Mouse (Mus musculus): Measurements from ENCODE around the gene Tead3. TPM values are rescaled to one million over a fixed set of nuclear protein-coding genes. Genes with fewer than 3 reads are reported as not detected.

The Tead3 gene
- total RNA-seq, 2 experiments from 2014 or later: 10.0 to 10.1 TPM

DNA sequence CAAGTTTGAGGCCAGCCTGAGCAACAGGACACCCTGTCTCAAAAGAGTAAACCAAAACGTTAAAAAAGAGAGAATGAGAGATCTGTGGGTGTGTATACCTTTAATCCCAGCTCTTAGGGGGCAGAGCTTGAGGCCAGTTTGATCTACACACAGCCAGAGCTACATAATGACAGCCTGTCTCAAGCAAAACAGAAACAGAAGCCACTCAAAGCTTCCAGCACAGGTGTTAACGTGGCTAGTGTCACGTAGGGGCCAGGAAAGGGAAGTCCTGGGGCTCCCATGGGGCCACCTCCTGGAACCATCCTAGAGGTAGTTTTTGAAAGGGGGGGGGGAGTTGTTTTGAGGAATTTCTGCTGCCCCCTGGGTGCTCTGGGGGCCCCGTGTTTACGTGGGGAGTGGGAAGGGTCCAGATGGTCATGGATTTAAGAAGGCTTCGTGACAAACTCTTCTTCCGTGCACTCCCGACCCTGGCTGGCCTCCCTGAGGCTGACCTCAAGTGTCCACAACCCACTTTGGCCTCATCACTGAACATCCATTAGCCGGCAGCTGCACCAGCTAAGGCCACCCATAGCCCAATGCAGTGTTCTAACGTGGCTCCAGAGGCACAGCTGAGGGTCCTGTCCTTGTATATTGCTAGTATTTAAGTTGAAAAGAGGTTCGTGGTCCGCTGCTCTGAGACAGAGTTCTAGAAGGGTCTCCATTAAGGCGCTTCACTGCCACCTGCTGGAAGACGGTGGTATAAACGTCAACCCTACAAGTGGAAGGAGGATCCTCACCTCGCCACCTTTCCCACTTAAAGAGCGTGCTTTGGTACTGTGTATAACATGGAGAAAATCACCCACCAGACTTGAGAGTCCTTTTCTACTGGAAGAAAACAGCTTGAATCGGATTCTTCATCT, 42.1 kb downstream of the Tead3 start:
- peak; percentile 90 for DNase-seq

GRCm38 (mm10) chr17:28305172-28305571, 45.4 kb downstream of the Tead3 start:
- DNase-seq: no peak

GRCm38 (mm10) chr17:28300850-28301249, 49.8 kb downstream of the Tead3 start:
- DNase-seq: no peak

- no peak for DNase-seq
Measured at GRCm38 (mm10) chr17:28300323-28300722, 50.3 kb downstream of the Tead3 start.

DNA sequence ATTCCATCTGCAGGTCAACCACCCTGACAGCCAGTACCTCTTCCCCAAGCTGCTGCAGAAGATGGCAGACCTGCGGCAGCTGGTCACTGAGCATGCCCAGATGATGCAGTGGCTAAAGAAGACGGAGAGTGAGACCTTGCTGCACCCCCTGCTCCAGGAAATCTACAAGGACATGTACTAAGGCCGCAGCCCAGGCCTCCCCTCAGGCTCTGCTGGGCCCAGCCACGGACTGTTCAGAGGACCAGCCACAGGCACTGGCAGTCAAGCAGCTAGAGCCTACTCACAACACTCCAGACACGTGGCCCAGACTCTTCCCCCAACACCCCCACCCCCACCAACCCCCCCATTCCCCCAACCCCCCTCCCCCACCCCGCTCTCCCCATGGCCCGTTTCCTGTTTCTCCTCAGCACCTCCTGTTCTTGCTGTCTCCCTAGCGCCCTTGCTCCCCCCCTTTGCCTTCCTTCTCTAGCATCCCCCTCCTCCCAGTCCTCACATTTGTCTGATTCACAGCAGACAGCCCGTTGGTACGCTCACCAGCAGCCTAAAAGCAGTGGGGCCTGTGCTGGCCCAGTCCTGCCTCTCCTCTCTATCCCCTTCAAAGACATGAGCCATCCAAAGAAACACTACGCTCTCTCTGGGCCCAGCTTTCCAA, 50.8 kb downstream of the Tead3 start:
- peak in 1 of 2 experiments; percentile 37 for DNase-seq

- DNase-seq: no peak
Measured at GRCm38 (mm10) chr17:28298888-28299287, 51.7 kb downstream of the Tead3 start.

- DNase-seq: no peak
Measured at GRCm38 (mm10) chr17:28294449-28295333, 55.9 kb downstream of the Tead3 start.

- DNase-seq: no peak
Measured at GRCm38 (mm10) chr17:28293716-28294115, 56.9 kb downstream of the Tead3 start.

- no peak for DNase-seq
Measured at GRCm38 (mm10) chr17:28291346-28291745, 59.3 kb downstream of the Tead3 start.

GRCm38 (mm10) chr17:28290671-28291070, 59.9 kb downstream of the Tead3 start:
- DNase-seq: no peak

GRCm38 (mm10) chr17:28290262-28290661, 60.4 kb downstream of the Tead3 start:
- peak; percentile 92 to 93 for DNase-seq

DNA sequence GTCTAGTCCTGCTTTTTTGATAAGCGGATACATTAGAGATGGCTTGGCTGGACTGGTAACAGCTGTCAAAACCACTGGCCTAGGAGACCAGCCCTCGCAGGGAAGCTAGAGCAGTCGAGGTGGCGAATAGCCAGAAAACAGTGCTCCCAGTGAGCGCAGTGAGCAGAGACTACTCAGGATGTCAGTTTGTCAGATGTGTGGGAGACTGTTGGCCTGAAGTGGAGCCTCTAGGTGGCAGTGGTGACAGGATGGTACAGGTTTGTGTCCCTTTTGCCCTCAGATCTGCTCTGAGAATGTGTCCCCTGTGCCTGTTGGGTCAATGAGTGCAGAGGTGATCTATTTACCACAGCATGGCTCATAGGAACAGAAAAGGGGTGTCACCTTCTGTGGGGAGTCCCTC, 62.6 kb downstream of the Tead3 start:
- no peak for DNase-seq

- no peak for DNase-seq
Measured at GRCm38 (mm10) chr17:28287578-28287977, 63.0 kb downstream of the Tead3 start.

DNA sequence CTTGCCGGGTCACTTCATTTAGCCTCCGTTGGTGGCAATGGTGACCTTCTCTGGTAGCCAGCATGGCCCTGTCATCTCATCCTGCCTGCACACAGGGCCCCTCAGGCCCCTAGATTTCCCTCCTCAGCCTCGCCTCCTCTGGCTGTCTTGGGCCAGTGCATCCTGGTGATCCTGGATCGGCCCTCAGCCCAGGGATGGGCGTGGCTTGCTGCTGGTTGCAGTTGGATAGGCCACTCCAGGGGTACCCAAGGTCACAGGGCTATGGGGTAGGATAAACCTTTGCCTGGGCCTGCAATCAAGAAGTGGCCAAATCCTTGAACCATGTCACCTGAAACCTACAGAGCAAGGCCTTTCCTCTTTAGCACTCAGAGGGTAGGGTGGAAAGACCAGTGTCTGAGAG, 63.7 kb downstream of the Tead3 start:
- DNase-seq: no peak

- DNase-seq: no peak
Measured at GRCm38 (mm10) chr17:28286133-28286532, 64.5 kb downstream of the Tead3 start.

DNA sequence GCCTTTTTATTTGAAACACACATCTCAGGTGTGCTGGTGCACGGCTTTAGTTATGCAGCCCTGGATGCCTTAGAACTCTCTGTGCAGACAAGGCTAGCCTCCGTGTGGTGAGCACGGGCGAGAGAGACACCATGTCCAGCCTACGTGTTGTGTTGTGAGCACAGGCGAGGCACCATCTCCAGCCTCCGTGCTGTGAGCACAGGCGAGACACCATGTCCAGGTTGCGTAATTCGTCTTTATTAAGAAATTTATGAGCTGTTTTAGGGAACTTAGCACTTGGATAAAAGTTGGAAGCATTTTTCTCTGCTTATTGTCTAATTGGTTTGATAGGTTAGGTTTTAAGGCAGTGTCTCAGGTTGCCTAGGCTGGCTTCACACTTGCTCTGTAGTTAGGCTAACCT, 67.4 kb downstream of the Tead3 start:
- no peak for DNase-seq

- no peak for DNase-seq
Measured at GRCm38 (mm10) chr17:28281866-28282441, 68.7 kb downstream of the Tead3 start.

Other genes with a start within 250 kb of the Tead3 start
- gene Scube3, start 208.7 kb downstream of the Tead3 start, total RNA-seq (2021): 10 to 100 TPM; 14.5 to 16.0 TPM
- 10 to 100 TPM; 36.9 to 37.1 TPM for gene Zfp523, start 173.7 kb downstream of the Tead3 start, total RNA-seq (2021)
- gene Def6, start 143.0 kb downstream of the Tead3 start, total RNA-seq (2021): 1 to 10 TPM; 1.4 to 1.5 TPM
- 10 to 100 TPM; 40.1 to 66.6 TPM for gene Ppard, start 118.1 kb downstream of the Tead3 start, total RNA-seq (2021)
- 10 to 100 TPM; 23.5 to 23.7 TPM for gene Fance, start 37.3 kb downstream of the Tead3 start, total RNA-seq (2021)
- 100 to 1,000 TPM; 847 to 904 TPM for gene Rpl10a, start 22.3 kb downstream of the Tead3 start, total RNA-seq (2021)
- gene Tulp1, start 14.4 kb upstream of the Tead3 start, total RNA-seq (2021): under 1 TPM in 1 of 2 experiments, not detected in 1; 0.43 TPM
- gene Fkbp5, start 166.7 kb upstream of the Tead3 start, total RNA-seq (2021): 100 to 1,000 TPM in 1 of 2 experiments, 10 to 100 TPM in 1; 52.5 to 126 TPM
- gene Armc12, start 180.0 kb upstream of the Tead3 start, total RNA-seq (2021): not detected
- not detected for gene Clpsl2, start 198.6 kb upstream of the Tead3 start, total RNA-seq (2021)
- not detected for gene Clps, start 209.9 kb upstream of the Tead3 start, total RNA-seq (2021)
- gene Lhfpl5, start 224.8 kb upstream of the Tead3 start, total RNA-seq (2021): 1 to 10 TPM; 1.3 to 1.8 TPM

Data from adrenal gland, postnatal 36 days (tissue).